Mouse (Mus musculus) frontal cortex, postnatal 25 days (tissue): ENCODE measurements around the gene Map1b.

Source experiments
- DNase-seq, 2 experiments: peaks; one replicate each; pipeline ENCODE4 v3.0.0; 2022; ENCODE audit warnings: low spot score in 2 of 2

Gene Map1b

DNA sequence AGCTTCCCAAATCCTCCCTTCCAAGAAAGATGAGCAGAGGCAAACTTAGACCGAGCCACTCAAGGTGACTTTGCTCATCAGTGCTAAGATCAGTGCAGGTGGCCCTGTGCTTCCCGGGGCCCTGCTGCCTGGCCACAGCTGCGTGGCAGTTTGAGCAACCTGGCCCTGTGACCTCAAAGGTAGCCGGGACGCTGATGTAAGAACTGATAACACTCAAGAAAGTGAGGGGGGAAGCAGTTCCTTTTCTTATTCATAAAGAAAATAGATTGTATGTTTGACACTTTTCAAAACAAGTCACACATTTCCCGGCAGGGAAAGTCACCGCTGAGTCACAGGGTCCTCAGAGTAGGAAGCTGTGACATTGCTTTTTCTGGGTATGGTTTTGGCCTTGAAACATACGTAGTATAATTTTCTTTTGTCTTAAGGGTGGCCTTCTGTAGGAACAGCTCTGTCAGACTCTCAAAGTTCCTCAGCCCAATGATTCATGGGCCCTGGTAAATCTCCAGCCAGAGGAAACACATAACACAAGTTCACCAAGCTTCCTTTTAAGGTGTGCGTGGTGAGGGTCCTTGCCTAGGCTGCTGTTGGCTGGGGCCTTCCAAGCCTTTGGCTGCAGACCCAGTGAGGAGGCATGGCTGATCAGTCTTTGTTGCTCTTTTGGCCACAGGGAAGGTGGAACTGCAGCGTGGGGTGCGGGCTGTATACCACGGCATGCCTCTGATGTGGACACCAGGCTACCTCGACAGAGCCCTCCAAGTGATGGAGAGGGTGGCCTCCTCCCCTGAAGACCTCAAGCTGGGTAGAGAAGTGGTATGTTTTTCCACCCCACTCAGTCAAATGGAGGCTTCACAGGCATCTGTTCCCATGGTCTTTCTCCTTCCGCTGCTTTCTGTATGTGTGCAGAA lies 105.5 kb downstream of the Map1b start:
- DNase-seq = no peak

GRCm38 (mm10) chr13:99409216-99409615 lies 107.1 kb downstream of the Map1b start:
- no peak for DNase-seq

GRCm38 (mm10) chr13:99399373-99399772 lies 117.0 kb downstream of the Map1b start:
- no peak for DNase-seq

DNA sequence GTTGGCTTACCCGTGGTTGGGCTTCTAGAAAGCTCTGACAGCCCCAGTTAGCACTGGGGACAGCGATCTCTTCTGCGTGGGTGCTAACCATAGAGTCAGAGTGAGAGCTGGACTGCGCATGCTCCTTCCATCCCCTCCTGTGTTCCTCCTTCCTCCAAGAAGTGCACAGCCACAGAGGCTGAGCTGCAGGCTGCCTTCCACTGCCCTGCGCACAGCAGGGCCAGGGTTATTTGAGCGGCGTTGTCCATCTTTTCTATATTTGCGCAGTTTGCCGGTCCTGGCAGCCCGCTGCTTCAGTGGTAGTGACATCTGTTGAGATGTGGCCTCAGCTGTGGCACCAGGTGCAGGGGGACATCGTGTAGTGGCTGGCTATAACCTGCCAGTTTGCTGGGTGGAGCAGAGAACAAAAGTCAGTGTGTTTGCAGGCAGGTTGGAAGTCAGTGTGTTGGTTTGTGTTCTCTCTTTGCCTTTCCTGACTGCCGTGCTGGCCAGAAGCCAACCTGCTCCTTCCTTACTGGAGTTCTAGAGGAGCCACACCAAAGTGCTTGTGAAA lies 118.1 kb downstream of the Map1b start:
- no peak for DNase-seq

GRCm38 (mm10) chr13:99397228-99397627 lies 119.1 kb downstream of the Map1b start:
- DNase-seq = no peak

DNA sequence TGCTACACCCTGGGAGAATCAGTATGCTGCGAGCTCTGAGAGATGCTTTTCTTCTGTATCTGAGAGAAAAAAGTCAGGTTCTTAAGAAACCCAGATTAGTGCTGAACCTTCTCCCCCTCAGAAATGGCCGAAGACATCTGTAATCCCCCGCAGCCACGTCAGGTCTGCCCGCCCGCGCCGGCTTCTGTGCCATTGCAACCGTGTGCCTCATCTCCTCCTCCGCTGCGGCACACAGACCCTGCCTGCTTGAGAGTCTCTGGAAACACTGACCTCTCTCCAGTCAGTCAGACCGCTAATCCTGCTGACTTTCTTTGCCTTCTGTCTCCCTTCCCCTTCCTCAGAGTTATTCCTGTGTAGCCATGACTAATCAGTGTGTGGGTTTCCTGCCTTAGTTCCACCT lies 120.8 kb downstream of the Map1b start:
- no peak for DNase-seq

DNA sequence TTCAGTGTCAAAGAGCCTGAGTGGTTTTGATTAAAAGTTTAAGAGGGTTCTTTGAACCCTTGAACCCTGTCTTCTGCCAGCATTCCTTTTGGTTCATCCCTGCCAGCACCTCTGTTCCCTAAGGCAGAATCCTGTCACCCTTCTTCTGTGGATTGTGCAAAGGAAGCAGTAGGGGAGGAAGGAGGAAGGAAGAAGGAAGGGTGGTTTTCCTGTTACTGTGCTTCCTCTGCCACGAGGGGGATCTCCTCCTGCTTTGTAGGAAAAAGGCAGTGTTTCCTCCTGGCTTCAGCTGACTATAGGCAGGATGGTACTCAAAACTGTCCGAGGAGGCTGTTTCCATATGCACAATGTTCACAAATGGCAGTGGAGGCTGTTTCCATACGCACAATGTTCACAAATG lies 121.6 kb downstream of the Map1b start:
- no peak for DNase-seq

GRCm38 (mm10) chr13:99393128-99393527 lies 123.2 kb downstream of the Map1b start:
- no peak for DNase-seq

DNA sequence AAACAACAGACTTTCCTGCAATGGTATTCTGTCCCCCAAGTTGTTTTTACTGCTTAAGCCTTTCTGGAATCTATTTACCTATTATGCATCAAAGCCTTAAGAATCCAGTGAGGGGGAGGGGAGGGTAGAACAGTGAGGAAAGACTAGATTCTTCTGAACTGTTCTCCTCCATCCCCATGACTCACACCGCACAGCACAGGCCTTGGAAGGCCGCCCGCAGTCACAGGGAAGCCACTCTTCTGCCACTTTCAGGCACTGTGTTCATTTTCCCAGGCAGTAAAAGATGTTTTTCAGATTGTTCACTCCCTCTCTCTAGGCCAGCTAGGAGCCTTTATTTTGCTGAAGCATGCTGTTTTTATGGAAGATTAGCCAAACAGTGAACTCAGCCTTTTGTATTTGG lies 124.9 kb downstream of the Map1b start:
- DNase-seq = no peak

- no peak for DNase-seq
Observed at GRCm38 (mm10) chr13:99387901-99388811, 128.2 kb downstream of the Map1b start.

- DNase-seq = no peak
Observed at GRCm38 (mm10) chr13:99386341-99386740, 130.0 kb downstream of the Map1b start.

- no peak for DNase-seq
Observed at GRCm38 (mm10) chr13:99385911-99386310, 130.4 kb downstream of the Map1b start.

- no peak for DNase-seq
Observed at GRCm38 (mm10) chr13:99384555-99385203, 131.7 kb downstream of the Map1b start.

- DNase-seq = no peak
Observed at GRCm38 (mm10) chr13:99382373-99382772, 134.0 kb downstream of the Map1b start.

DNA sequence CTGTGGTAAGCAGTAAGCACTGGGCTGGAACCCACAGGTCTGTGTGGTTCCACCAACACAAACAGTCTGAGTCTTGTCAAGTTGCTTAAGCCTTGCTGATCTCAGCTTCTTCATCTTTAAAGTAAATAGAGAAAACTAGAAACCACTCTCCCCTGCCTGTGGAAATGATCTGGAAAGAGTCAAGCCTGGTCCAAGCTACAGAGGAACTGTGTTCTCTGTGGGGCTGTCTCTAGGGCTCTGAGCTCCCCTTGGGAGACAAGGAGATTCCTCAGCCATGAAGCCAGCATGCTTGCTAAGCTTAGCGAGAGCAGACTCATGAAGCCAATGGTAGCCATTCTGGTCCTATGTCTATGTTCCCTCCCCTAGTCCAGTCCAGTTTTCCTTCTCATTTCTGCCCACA lies 138.1 kb downstream of the Map1b start:
- no peak for DNase-seq

GRCm38 (mm10) chr13:99377055-99377454 lies 139.3 kb downstream of the Map1b start:
- no peak for DNase-seq

DNA sequence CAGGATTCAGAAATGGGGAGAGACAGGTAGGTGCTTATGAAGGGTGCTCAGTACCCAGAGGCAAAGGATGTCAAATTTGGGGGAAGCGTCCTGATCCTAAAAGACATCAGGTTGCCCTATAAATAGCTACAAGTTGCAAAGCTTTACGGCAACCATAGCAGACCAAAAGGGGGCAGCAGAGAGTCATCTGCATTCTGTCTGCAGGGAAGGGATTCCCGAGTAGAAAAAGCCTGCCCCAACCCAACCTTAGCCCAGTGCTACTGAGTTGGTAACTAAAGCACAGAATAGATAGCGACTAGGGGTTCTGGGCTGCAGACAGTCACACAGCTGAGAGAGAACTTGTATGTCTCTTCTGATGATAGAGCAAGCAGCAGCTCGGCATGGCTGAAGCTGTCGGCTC lies 140.8 kb downstream of the Map1b start:
- peak; percentile 76 to 78 for DNase-seq

DNA sequence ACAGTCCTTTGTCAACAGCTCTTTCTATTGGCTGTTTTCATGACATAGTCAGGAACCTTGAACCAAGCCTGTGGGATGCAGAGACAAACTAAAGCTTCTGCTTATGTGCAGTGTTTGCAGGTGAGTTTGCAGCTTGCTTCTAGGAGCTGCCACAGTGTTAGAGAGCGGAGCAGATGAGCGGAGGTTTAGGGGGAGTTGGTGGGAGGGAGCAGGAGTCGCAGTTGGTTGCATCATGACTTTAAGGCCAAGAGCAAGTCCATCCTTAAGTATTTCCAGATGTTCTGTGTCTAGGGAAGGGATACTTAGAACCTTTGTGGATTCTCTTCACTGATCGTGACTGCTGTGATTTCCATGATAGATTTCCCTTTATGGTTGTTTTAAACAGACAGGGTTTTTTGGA lies 142.1 kb downstream of the Map1b start:
- no peak for DNase-seq

DNA sequence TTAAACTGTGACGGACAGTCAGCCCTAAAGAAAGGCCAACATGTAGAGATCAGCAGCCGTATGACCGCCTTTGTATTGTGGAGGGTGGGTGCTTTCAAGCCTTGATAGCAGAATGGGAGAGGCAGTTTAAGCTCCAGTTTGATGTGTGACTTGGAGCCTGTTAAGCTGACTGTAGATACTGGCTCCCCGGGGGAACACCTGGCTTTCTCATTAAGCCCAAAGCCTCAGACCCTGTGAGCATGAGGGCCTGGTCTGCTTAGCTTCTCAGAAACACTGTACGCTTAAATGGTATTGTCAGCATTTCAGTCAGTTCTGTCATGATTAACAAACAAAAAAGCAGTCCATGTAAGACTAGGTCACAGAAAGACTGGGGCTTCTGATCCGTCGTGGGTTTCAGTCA lies 142.7 kb downstream of the Map1b start:
- DNase-seq = no peak
